Mouse (Mus musculus) stomach, postnatal 0 days (tissue): Measurements from ENCODE around the gene Tcf20. TPM values are rescaled to one million over a fixed set of nuclear protein-coding genes. Genes with fewer than 3 reads are reported as not detected.

Experiments
- ATAC-seq: fragments of 200-750 bp; cut with Nextera tagmentation; 2 replicates; pipeline ENCODE4 v1.8.0; 2017; ENCODE audit not compliant: low FRiP score, low TSS enrichment
- DNase-seq: peaks from one replicate; pipeline ENCODE4 v3.0.0-alpha.2; 2016; ENCODE audit warnings: low spot score
- H3K27ac ChIP-seq: fragments of 300-500 bp; sonication (generic); replicated peaks from 2 replicates; pipeline ENCODE4 v1.5.1; 2014; ENCODE audit warnings: mild to moderate bottlenecking, control low read depth
- H3K27me3 ChIP-seq: fragments of 300-500 bp; sonication (generic); 2 replicates; pipeline ENCODE4 v1.6.1; 2014; ENCODE audit warnings: low read length; ENCODE audit not compliant: control insufficient read depth, insufficient read depth
- H3K36me3 ChIP-seq: fragments of 300-500 bp; sonication (generic); 2 replicates; pipeline ENCODE4 v1.6.1; 2014; ENCODE audit warnings: low read length, mixed read lengths; ENCODE audit not compliant: control insufficient read depth, insufficient read depth
- H3K4me1 ChIP-seq: fragments of 300-500 bp; sonication (generic); replicated peaks from 2 replicates; pipeline ENCODE4 v1.6.1; 2014; ENCODE audit warnings: antibody characterized with exemption; ENCODE audit not compliant: control insufficient read depth, insufficient read depth
- H3K4me2 ChIP-seq: fragments of 300-500 bp; sonication (generic); replicated peaks from 2 replicates; pipeline ENCODE4 v1.6.1; 2014; ENCODE audit warnings: low read depth, mild to moderate bottlenecking, control low read depth, moderate library complexity
- H3K4me3 ChIP-seq: fragments of 300-500 bp; sonication (generic); 2 replicates; pipeline ENCODE4 v1.5.1; 2014; ENCODE audit warnings: low read depth, low read length, control low read depth
- H3K9ac ChIP-seq: fragments of 300-500 bp; sonication (generic); 2 replicates; pipeline ENCODE4 v1.6.1; 2014; ENCODE audit warnings: mild to moderate bottlenecking, low read length, control low read depth, mixed read lengths
- H3K9me3 ChIP-seq: fragments of 300-500 bp; sonication (generic); 2 replicates; pipeline ENCODE4 v1.6.1; 2016; ENCODE audit warnings: low read length; ENCODE audit not compliant: control insufficient read depth
- CTCF ChIP-seq: IDR thresholded peaks from 2 replicates; pipeline ENCODE4 v1.5.1; 2016; ENCODE audit warnings: antibody characterized with exemption, low read depth, mild to moderate bottlenecking, moderate library complexity
- EP300 ChIP-seq: optimal IDR thresholded peaks from 2 replicates; pipeline ENCODE3; 2016; ENCODE audit warnings: antibody characterized with exemption
- WGBS: fragments of 180-500 bp; shearing (Covaris S2); extraction: QIAGEN DNeasy Blood & Tissue Kit; methylation state at CpG from one replicate; pipeline ENCODE4 v1.1.7; 2014; 5-methylcytosine and 5-hydroxymethylcytosine counted together
- polyA plus RNA-seq: library from polyadenylated mRNA; unstranded; fragments of >200 nt; fragmentation: Nextera tagmentation; extraction: Ambion mirVana; gene quantifications from 2 replicates; pipeline ENCODE4 v1.2.1, GENCODE M21; 2015

The Tcf20 gene
- polyA plus RNA-seq = 3.6 and 3.7 TPM in 2 replicates

DNA sequence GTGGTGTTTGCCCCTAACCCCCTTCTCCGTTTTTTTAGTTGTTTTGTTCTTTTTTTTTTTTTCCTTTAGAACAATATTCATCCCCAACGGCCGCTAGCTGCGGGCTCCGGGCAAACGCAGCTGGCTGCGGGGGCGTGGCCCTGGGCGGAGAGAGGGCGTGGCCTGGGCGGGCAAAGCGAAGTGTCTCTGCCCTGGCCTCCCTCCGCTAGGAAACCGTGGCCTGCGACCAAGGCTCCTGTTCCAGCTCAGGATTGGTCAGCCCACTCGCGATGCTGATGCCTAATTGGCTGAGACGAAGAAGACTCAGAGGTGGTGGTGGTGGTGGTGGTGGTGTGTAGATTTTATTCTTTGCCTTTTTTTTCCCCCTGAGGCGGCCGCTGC lies at the start of gene Tcf20:
Gene Tcf20, minus strand, starts transcription at position 141 of the 381 bp plus-strand sequence.
- Histone ChIP-seq H3K27me3 (0 out of 2 replicates have a peak, but pooled peaks cover 2% of the 10 kb centered on the region), H3K4me1 (no peaks in the 10 kb centered on the region), H3K27ac (no peak within 1 kb of the TSS), H3K36me3 (no peaks in the 10 kb centered on the region), H3K9ac (peak within 1 kb of the TSS; percentile 27; the same call in 1 of the 2 replicates), H3K4me2 (peak within 1 kb of the TSS; percentile 81), H3K4me3 (peak within 1 kb of the TSS; percentile 35), H3K9me3 (no peaks in the 10 kb centered on the region)
- ATAC-seq (peak; percentile 89), DNase-seq (peak; percentile 93)
- TF ChIP-seq EP300 = no peak
- TF ChIP-seq CTCF = peak; percentile 26
- under 1% methylated on average over 20 of the region's 20 CpGs for WGBS

DNA sequence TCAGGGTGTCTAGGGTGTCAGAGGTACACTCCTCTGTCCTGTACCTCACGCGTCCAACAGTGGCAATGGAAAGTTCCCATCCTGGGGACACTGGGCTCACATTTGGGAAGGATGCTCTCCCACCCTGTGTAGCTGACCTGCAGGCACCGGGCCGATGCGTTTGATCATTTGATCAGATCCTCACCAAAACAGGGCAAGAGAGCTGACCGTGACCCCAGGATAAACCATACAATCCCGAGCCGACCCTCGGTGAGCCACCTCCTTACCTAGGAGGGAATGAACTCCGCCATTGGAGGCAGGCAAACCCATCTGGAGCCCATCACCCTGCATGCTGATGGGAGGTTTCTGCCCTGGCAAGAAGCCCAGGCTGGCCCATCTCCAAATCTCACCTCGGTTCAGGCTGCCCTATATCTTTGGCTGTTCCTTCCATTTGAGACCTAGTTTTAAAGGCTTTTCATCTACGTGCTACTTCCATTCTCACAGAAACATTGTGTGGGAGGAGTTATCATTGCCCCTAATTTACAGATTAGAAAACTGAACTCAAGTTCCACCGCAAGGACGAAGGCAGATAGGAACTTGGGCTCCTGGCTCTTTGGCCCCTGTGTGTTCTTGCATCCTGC lies 49.3 kb upstream of the Tcf20 start:
- no peaks in the 10 kb centered on the region for H3K4me1 ChIP-seq
- 56% methylated on average over 14 of the region's 14 CpGs for WGBS
- H3K9me3 ChIP-seq = no peaks in the 10 kb centered on the region
- TF ChIP-seq EP300 = no peak
- TF ChIP-seq CTCF = no peak
- DNase-seq (peak; percentile 44), ATAC-seq (no peak)
- no peak overlapping the region for H3K9ac ChIP-seq
- H3K4me2 ChIP-seq = no peak overlapping the region
- no peak overlapping the region for H3K27ac ChIP-seq
- H3K27me3 ChIP-seq = no peaks in the 10 kb centered on the region
- H3K36me3 ChIP-seq = no peaks in the 10 kb centered on the region
- no peak overlapping the region for H3K4me3 ChIP-seq

DNA sequence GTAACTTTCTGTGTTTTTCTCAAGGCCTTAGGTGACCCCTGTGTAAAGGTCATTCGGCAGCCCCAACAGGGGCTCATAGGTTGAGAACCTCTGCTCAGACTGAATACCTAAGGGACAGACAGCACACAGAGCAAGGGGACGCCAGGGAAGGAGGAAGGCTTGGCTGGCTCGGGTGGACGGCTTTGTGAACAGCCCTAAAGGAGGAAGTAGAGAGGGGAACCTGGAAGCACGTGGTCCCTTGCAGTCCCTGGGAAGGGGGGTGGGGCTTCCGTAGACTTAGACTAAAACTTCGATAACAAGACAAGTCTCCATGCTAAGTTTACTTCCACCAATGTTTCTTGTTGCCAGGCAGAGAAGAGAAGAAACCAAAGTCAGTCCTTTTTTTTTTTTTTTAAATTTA lies 48.4 kb upstream of the Tcf20 start:
- 60% methylated on average over 7 of the region's 7 CpGs for WGBS
- no peak overlapping the region for H3K4me3 ChIP-seq
- no peaks in the 10 kb centered on the region for H3K36me3 ChIP-seq
- H3K9ac ChIP-seq = no peak overlapping the region
- DNase-seq = no peak
- H3K4me2 ChIP-seq = no peak overlapping the region
- no peaks in the 10 kb centered on the region for H3K4me1 ChIP-seq
- TF ChIP-seq EP300 (no peak), CTCF (no peak)
- no peak overlapping the region for H3K27ac ChIP-seq
- no peaks in the 10 kb centered on the region for H3K27me3 ChIP-seq
- H3K9me3 ChIP-seq = no peaks in the 10 kb centered on the region
- no peak for ATAC-seq

DNA sequence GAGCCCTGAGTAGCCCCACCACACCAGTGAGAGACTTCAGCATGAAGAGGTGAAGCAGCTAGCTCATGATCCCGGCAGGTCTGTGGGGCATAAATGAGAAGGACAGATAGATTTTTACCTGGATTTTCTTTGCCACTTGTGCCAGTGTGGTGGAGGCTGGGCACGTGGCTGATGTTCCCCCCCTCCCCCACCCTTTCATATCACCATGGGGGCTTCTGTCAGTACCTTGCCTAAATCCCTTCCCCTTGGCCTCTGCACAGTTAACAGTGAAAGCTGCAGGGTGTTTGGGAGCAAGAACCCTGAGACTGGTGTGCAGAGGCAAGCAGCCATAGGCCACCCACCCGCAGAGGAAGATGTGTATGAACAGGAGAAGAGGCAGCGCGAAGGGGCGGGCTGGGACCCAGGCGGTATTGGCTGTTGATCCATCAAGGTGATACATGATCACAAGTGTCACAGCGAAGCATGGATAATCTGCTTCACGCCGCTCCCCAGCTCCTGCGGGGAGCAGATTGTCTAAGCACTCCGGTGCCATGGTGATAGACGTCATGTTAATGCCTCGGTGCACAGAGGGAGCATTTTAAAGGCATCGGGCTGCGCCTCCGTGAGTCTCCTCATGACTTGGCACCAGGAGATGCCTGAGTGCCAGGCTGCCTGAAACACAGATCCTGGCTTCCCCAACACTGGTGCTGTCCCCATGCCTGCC lies 46.8 kb upstream of the Tcf20 start:
- H3K4me1 ChIP-seq = no peaks in the 10 kb centered on the region
- no peak overlapping the region for H3K9ac ChIP-seq
- H3K9me3 ChIP-seq = no peaks in the 10 kb centered on the region
- no peaks in the 10 kb centered on the region for H3K27me3 ChIP-seq
- TF ChIP-seq EP300 = no peak
- TF ChIP-seq CTCF = no peak
- H3K4me2 ChIP-seq = no peak overlapping the region
- H3K4me3 ChIP-seq = no peak overlapping the region
- ATAC-seq (no peak), DNase-seq (no peak)
- H3K36me3 ChIP-seq = no peaks in the 10 kb centered on the region
- no peak overlapping the region for H3K27ac ChIP-seq
- WGBS = 19% methylated on average over 17 of the region's 17 CpGs

DNA sequence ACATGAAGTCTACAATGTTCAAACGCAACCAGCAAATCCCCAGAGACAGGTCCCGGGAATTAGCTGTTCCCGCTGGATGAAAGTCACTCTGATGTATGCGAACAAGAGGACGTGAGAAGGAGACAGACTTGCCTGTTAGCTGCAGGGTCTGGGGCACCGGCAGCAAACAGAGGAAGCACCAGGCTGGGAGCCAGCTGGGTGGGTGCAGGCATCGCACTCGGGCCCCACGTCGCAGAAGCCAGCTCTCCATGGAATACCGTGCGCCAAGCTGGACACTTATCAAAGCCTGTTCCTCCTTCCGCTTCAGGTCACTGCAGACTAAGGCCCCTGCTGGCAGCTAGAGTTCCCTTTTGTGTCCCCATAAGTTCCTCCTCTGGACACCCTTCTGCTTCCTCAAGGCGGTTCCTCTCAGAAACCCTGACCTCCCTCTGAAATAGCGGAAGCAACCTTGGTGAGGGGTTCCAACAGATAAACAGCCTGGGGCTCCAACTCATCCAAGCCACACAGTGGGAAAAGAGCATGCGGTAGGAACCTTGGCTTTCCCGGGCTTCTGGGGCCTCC lies 45.4 kb upstream of the Tcf20 start, which contains the start of gene Nfam1:
Gene Nfam1, minus strand, starts transcription at position 326 of the 561 bp plus-strand sequence.
- H3K4me1 ChIP-seq = no peaks in the 10 kb centered on the region
- H3K9ac ChIP-seq = no peak within 1 kb of the TSS
- H3K27ac ChIP-seq = no peak within 1 kb of the TSS
- H3K4me3 ChIP-seq = no peak within 1 kb of the TSS
- no peaks in the 10 kb centered on the region for H3K9me3 ChIP-seq
- 38% methylated on average over 17 of the region's 17 CpGs for WGBS
- ATAC-seq (no peak), DNase-seq (no peak)
- no peaks in the 10 kb centered on the region for H3K27me3 ChIP-seq
- no peak for TF ChIP-seq CTCF
- TF ChIP-seq EP300 = no peak
- H3K4me2 ChIP-seq = no peak within 1 kb of the TSS
- H3K36me3 ChIP-seq = no peaks in the 10 kb centered on the region

DNA sequence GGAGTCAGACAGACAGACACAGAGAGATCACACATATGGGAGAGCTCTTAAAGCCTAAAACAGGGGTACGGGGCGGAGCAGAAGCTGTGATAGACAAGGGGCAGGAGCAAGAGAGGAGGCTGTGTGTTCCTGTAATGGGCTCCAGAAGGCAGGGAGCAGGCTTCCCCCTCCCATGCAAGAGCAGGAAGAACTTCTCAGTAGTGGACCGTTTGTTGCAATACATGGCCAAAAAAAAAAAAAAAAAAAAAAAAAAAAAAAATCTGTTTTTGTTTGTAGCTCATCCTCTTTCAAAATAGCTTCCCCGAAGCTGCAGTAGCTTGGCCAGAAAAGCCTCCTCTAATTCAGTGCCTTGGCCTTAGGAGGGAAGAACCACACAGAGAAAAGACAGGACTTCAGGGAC lies 43.2 kb upstream of the Tcf20 start:
- H3K27ac ChIP-seq = no peak overlapping the region
- WGBS = 65% methylated on average over 4 of the region's 4 CpGs
- ATAC-seq = peak; percentile 30; the same call in 1 of the 2 replicates

More for the DNA sequence above, 43.2 kb upstream of the Tcf20 start:
- Histone ChIP-seq H3K9ac (no peak overlapping the region), H3K4me3 (no peak overlapping the region), H3K36me3 (no peaks in the 10 kb centered on the region), H3K27me3 (no peaks in the 10 kb centered on the region), H3K4me2 (no peak overlapping the region), H3K9me3 (no peaks in the 10 kb centered on the region), H3K4me1 (no peaks in the 10 kb centered on the region)
- TF ChIP-seq CTCF = no peak
- no peak for TF ChIP-seq EP300
- DNase-seq = no peak
